Mouse (Mus musculus): ENCODE data around the gene Rarb. TPM values are rescaled to one million over a fixed set of nuclear protein-coding genes. Genes with fewer than 3 reads are reported as not detected.

Gene Rarb
- total and polyA plus RNA-seq, 2 experiments from 2014 or later, result 8.5 to 14.4 TPM

GRCm38 (mm10) chr14:16577049-16577448, 241.9 kb downstream of the Rarb start:
- TF ChIP-seq EP300 (IDR thresholded peaks at IDR 0.05; ENCODE audit: low read depth), result no peak
- TF ChIP-seq CTCF (IDR thresholded peaks at IDR 0.05; ENCODE audit: low read depth), result peak; percentile 26; the same call in 1 of the 2 replicates
- ATAC-seq (ENCODE audit: insufficient read depth, low read depth) (no peak), DNase-seq (ENCODE audit: low spot score) (no peak)
- no peaks in the 10 kb centered on the region for H3K9me3 ChIP-seq (replicated peaks; ENCODE audit: control insufficient read depth, low read length)
- no peak overlapping the region for H3K4me2 ChIP-seq (ENCODE audit: low read depth, low read length)
- no peaks in the 10 kb centered on the region for H3K36me3 ChIP-seq (replicated peaks; ENCODE audit: control insufficient read depth, insufficient read depth, low read length)
- no peak overlapping the region for H3K4me3 ChIP-seq (ENCODE audit: low read depth, low read length)
- WGBS, result 27% methylated on average over 1 of the region's 1 CpGs
- no peaks in the 10 kb centered on the region for H3K27me3 ChIP-seq (ENCODE audit: control insufficient read depth, insufficient read depth, low read length)
- no peak overlapping the region for H3K27ac ChIP-seq (ENCODE audit: low read depth)
- no peak overlapping the region for H3K9ac ChIP-seq (replicated peaks; ENCODE audit: low read depth, low read length)
- peaks cover 1% of the 10 kb centered on the region; the same call in 1 of the 2 replicates for H3K4me1 ChIP-seq (ENCODE audit: control insufficient read depth, insufficient read depth)

GRCm38 (mm10) chr14:16574925-16575721, 243.8 kb downstream of the Rarb start:
- Histone ChIP-seq H3K27me3 (ENCODE audit: control insufficient read depth, insufficient read depth, low read length) (no peaks in the 10 kb centered on the region), H3K9me3 (replicated peaks; ENCODE audit: control insufficient read depth, low read length) (no peaks in the 10 kb centered on the region), H3K4me3 (ENCODE audit: low read depth, low read length) (peak overlapping the region; percentile 85), H3K36me3 (replicated peaks; ENCODE audit: control insufficient read depth, insufficient read depth, low read length) (no peaks in the 10 kb centered on the region), H3K4me1 (ENCODE audit: control insufficient read depth, insufficient read depth) (peaks cover 13% of the 10 kb centered on the region), H3K9ac (replicated peaks; ENCODE audit: low read depth, low read length) (peak overlapping the region; percentile 91), H3K4me2 (ENCODE audit: low read depth, low read length) (peak overlapping the region; percentile 81), H3K27ac (ENCODE audit: low read depth) (peak overlapping the region; percentile 95)
- peak; percentile 94 for DNase-seq (ENCODE audit: low spot score)
- under 1% methylated on average over 52 of the region's 52 CpGs for WGBS
- TF ChIP-seq CTCF (IDR thresholded peaks at IDR 0.05; ENCODE audit: low read depth) (peak; percentile 43), EP300 (IDR thresholded peaks at IDR 0.05; ENCODE audit: low read depth) (peak; percentile 22; the same call in 1 of the 2 replicates)
- ATAC-seq (ENCODE audit: insufficient read depth, low read depth), result peak; percentile 93

GRCm38 (mm10) chr14:16573475-16574171, 245.3 kb downstream of the Rarb start:
- peak overlapping the region; percentile 85 for H3K4me3 ChIP-seq (ENCODE audit: low read depth, low read length)
- no peaks in the 10 kb centered on the region for H3K9me3 ChIP-seq (replicated peaks; ENCODE audit: control insufficient read depth, low read length)
- TF ChIP-seq CTCF (IDR thresholded peaks at IDR 0.05; ENCODE audit: low read depth), result no peak
- no peak for TF ChIP-seq EP300 (IDR thresholded peaks at IDR 0.05; ENCODE audit: low read depth)
- 31% methylated on average over 6 of the region's 6 CpGs for WGBS
- DNase-seq (ENCODE audit: low spot score), result no peak
- H3K4me2 ChIP-seq (ENCODE audit: low read depth, low read length), result peak overlapping the region; percentile 81
- H3K36me3 ChIP-seq (replicated peaks; ENCODE audit: control insufficient read depth, insufficient read depth, low read length), result no peaks in the 10 kb centered on the region
- peaks cover 13% of the 10 kb centered on the region for H3K4me1 ChIP-seq (ENCODE audit: control insufficient read depth, insufficient read depth)
- no peak for ATAC-seq (ENCODE audit: insufficient read depth, low read depth)
- H3K9ac ChIP-seq (replicated peaks; ENCODE audit: low read depth, low read length), result peak overlapping the region; percentile 91
- H3K27me3 ChIP-seq (ENCODE audit: control insufficient read depth, insufficient read depth, low read length), result no peaks in the 10 kb centered on the region
- peak overlapping the region; percentile 95 for H3K27ac ChIP-seq (ENCODE audit: low read depth)

DNA sequence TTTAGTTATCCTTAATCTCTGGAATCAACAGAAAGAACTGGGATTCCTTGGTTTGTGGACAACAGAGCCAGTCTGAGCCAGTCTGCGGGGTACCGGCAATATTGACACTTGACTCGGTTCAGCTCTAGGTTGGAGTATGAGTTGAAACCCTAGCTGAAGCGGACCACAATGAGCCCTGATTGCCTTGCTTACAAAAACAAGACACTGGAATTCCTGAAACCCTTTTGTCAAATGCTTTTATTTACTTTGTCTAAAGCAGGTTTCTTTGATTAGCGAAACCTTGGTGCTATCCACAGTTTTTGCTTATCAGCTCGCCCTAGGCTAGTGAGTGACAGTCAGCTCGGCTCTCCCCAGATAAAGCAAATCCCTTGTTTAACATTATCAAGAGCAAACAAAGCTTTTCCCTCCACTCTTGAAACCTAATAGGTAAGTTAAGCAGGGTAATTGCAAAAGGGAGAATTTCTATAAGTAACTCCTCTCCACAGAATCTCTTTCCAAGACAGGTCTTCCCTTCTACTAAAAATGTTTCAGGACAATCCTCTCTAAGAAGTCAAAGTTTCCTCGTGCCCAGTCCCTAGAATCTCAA, 246.1 kb downstream of the Rarb start:
- no peaks in the 10 kb centered on the region for H3K27me3 ChIP-seq (ENCODE audit: control insufficient read depth, insufficient read depth, low read length)
- 11% methylated on average over 8 of the region's 8 CpGs for WGBS
- no peak for TF ChIP-seq CTCF (IDR thresholded peaks at IDR 0.05; ENCODE audit: low read depth)
- H3K9ac ChIP-seq (replicated peaks; ENCODE audit: low read depth, low read length), result peak overlapping the region; percentile 91
- DNase-seq (ENCODE audit: low spot score) (peak; percentile 29), ATAC-seq (ENCODE audit: insufficient read depth, low read depth) (no peak)
- H3K36me3 ChIP-seq (replicated peaks; ENCODE audit: control insufficient read depth, insufficient read depth, low read length), result no peaks in the 10 kb centered on the region
- H3K27ac ChIP-seq (ENCODE audit: low read depth), result peak overlapping the region; percentile 61
- H3K4me2 ChIP-seq (ENCODE audit: low read depth, low read length), result peak overlapping the region; percentile 81
- H3K4me3 ChIP-seq (ENCODE audit: low read depth, low read length), result peak overlapping the region; percentile 85
- peaks cover 13% of the 10 kb centered on the region for H3K4me1 ChIP-seq (ENCODE audit: control insufficient read depth, insufficient read depth)
- no peaks in the 10 kb centered on the region for H3K9me3 ChIP-seq (replicated peaks; ENCODE audit: control insufficient read depth, low read length)

DNA sequence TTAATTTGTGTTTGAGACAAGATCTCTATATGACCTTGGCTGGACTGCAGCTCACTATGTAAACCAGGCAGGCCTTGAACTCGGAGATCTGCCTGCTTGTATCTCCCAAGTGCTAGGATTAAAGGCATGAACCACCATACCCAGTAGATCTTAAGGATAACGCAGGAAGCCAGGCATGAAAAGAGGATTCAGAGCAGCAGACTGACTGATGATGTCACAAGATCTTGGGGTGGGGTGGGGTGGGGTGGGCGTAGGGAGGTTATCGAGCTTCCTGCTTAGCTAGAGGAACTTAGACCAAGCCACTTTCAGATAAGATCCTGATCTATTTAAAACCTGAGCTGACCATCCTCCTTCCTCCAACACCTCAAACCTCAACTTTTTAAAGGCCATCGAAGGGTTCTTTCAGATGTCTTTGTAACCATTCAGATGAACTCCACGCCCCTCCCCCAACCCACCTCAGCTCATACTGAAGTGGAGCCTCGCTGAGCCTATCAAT, 249.4 kb downstream of the Rarb start:
- Histone ChIP-seq H3K4me3 (ENCODE audit: low read depth, low read length) (no peak overlapping the region), H3K36me3 (replicated peaks; ENCODE audit: control insufficient read depth, insufficient read depth, low read length) (no peaks in the 10 kb centered on the region), H3K27me3 (ENCODE audit: control insufficient read depth, insufficient read depth, low read length) (no peaks in the 10 kb centered on the region), H3K4me1 (ENCODE audit: control insufficient read depth, insufficient read depth) (peaks cover 13% of the 10 kb centered on the region), H3K4me2 (ENCODE audit: low read depth, low read length) (no peak overlapping the region), H3K9ac (replicated peaks; ENCODE audit: low read depth, low read length) (no peak overlapping the region), H3K27ac (ENCODE audit: low read depth) (no peak overlapping the region), H3K9me3 (replicated peaks; ENCODE audit: control insufficient read depth, low read length) (no peaks in the 10 kb centered on the region)
- WGBS, result 43% methylated on average over 7 of the region's 7 CpGs
- DNase-seq (ENCODE audit: low spot score) (no peak), ATAC-seq (ENCODE audit: insufficient read depth, low read depth) (no peak)
- TF ChIP-seq CTCF (IDR thresholded peaks at IDR 0.05; ENCODE audit: low read depth) (no peak), EP300 (IDR thresholded peaks at IDR 0.05; ENCODE audit: low read depth) (no peak)

All from heart, postnatal 0 days (tissue).